Mouse (Mus musculus) midbrain, embryonic 10.5 days (tissue): ENCODE measurements around the gene Klhdc1. TPM values are rescaled to one million over a fixed set of nuclear protein-coding genes. Genes with fewer than 3 reads are reported as not detected.
A peak's percentile ranks its signal among the peaks of the same experiment; 100 is the strongest.

Source experiments
- DNase-seq: peaks from one replicate; pipeline ENCODE4 v3.0.0-alpha.2; 2017; ENCODE audit warnings: low spot score
- H3K27ac ChIP-seq: fragments of 300-500 bp; sonication (generic); replicated peaks from 2 replicates; pipeline ENCODE4 v1.5.1; 2016; ENCODE audit warnings: mild to moderate bottlenecking
- H3K27me3 ChIP-seq: fragments of 300-500 bp; sonication (generic); 2 replicates; pipeline ENCODE4 v1.6.1; 2016; ENCODE audit warnings: low read depth, mild to moderate bottlenecking; ENCODE audit not compliant: poor library complexity, severe bottlenecking
- H3K36me3 ChIP-seq: fragments of 300-500 bp; sonication (generic); 2 replicates; pipeline ENCODE4 v1.6.1; 2016; ENCODE audit warnings: mild to moderate bottlenecking, moderate library complexity
- H3K4me1 ChIP-seq: fragments of 300-500 bp; sonication (generic); 2 replicates; pipeline ENCODE4 v1.6.1; 2016
- H3K4me3 ChIP-seq: fragments of 300-500 bp; sonication (generic); 2 replicates; pipeline ENCODE4 v1.5.1; 2016; ENCODE audit warnings: mild to moderate bottlenecking, moderate library complexity
- H3K9me3 ChIP-seq: fragments of 300-500 bp; sonication (generic); replicated peaks from 2 replicates; pipeline ENCODE4 v1.6.1; 2016; ENCODE audit warnings: mild to moderate bottlenecking
- WGBS: fragments of 180-500 bp; shearing (Covaris S2); methylation state at CpG from one replicate; pipeline ENCODE4 v1.1.7; 2016; 5-methylcytosine and 5-hydroxymethylcytosine counted together
- polyA plus RNA-seq: library from polyadenylated mRNA; unstranded; fragments of >200 nt; fragmentation: Nextera tagmentation; extraction: Ambion mirVana; gene quantifications from 2 replicates; pipeline ENCODE4 v1.2.1, GENCODE M21; 2016

Gene Klhdc1
- polyA plus RNA-seq, 1 experiment from 2014 or later, result 2.5 TPM

DNA sequence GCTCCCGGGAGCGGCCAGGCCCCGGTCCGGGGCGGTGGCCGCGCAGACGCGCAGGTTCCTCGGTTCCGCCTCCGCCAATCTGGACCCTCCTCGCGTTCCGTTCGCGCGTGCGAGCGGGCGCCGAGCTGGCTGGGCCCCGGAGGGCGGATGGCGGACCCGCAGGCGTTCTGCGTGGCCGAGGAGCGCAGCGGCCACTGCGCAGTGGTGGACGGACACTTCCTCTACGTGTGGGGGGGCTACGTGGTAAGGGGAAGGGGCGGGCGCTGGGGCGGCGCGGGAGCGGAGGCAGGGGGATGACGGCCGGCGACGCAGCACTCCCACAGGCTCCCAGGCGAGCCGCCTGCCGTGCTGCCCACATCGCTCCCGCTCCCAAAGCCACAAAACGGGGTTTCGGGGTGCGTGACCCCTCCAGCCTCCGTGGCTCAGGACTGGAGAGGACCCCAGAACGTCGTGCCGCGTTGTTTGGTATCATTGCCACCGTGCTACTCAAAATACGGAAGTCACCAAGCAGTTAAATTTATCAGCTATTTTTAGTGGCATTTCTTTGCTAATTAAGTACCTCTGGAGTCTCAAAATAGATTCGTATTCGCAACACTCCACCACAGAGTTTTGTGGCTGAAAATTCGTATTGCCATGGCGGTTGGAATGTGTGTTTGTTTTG, 925 bp downstream of the Klhdc1 start:
- peaks cover 12% of the 10 kb centered on the region for H3K4me1 ChIP-seq
- peak overlapping the region; percentile 89 for H3K27ac ChIP-seq
- peak; percentile 82 for DNase-seq
- no peaks in the 10 kb centered on the region for H3K36me3 ChIP-seq
- under 1% methylated on average over 64 of the region's 64 CpGs for WGBS
- H3K27me3 ChIP-seq, result no peaks in the 10 kb centered on the region
- peak overlapping the region; percentile 67 for H3K4me3 ChIP-seq
- H3K9me3 ChIP-seq, result no peaks in the 10 kb centered on the region

DNA sequence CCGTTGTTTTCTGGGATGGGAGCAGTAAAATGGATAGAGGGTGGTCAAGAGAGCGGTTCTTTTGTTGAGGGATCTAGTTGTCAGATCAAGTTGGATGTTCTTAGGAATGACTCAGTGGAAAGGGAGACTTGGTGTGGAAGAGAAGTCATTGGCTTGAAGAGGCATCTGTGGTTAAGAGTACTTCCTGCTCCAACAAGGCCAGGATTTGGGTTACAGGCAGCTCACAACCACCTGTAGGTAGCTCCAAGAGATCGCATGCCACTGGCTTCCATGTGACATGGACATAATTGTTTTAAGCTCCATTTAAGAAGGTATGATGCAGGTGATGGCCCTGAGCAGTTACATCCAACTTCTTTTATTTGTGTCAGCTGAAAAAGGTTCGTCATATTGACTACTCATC, 8.8 kb downstream of the Klhdc1 start:
- no peaks in the 10 kb centered on the region; the same call in 1 of the 2 replicates for H3K4me1 ChIP-seq
- DNase-seq, result no peak
- no peaks in the 10 kb centered on the region for H3K9me3 ChIP-seq
- H3K27me3 ChIP-seq, result no peaks in the 10 kb centered on the region
- no peaks in the 10 kb centered on the region for H3K36me3 ChIP-seq
- H3K4me3 ChIP-seq, result no peak overlapping the region
- WGBS, result 89% methylated on average over 4 of the region's 4 CpGs
- no peak overlapping the region for H3K27ac ChIP-seq

DNA sequence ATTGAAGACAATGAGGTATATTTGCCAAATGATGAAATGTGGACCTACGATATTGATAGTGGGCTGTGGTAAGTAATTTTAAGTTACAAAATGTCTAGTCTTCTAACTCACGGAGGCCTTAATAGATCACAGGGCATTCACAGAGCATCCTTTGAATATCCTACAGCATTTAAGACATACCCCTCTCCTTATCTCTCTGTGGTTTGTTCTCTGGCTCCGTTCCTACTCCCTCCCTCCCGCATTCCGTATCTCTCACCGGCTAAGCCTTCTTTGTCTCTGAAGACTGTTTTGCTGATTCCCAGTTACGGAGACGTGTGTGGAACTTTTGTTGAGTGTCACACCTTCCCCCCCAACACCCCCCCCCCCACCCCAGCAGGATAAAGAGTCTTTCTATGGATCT, 9.8 kb downstream of the Klhdc1 start:
- Histone ChIP-seq H3K27ac (no peak overlapping the region), H3K4me1 (no peaks in the 10 kb centered on the region; the same call in 1 of the 2 replicates), H3K4me3 (no peak overlapping the region), H3K27me3 (no peaks in the 10 kb centered on the region), H3K9me3 (no peaks in the 10 kb centered on the region), H3K36me3 (no peaks in the 10 kb centered on the region)
- no peak for DNase-seq
- 82% methylated on average over 8 of the region's 8 CpGs for WGBS

DNA sequence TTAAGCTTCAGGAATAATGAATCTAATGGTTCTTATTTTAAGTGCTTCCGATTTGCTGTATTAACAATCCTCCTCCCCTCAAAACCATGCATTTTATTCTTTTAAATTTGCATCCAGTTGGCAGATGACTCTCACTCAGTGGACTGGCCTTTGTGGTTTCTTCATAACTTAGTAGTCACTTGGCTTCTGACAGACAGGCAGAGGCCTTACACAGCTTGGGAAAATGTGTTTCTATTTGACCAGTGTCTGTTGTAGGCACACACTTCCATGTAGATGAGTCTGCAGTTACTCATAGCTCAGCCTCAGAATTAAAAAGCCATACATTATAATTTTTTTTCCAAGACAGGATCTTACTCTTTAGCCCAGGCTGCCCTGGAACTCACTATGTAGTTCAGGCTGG, 12.8 kb downstream of the Klhdc1 start:
- WGBS, result 97% methylated on average over 1 of the region's 1 CpGs
- Histone ChIP-seq H3K9me3 (no peaks in the 10 kb centered on the region), H3K4me3 (no peak overlapping the region), H3K27me3 (no peaks in the 10 kb centered on the region), H3K4me1 (no peaks in the 10 kb centered on the region; the same call in 1 of the 2 replicates), H3K27ac (no peak overlapping the region), H3K36me3 (no peaks in the 10 kb centered on the region)
- no peak for DNase-seq

DNA sequence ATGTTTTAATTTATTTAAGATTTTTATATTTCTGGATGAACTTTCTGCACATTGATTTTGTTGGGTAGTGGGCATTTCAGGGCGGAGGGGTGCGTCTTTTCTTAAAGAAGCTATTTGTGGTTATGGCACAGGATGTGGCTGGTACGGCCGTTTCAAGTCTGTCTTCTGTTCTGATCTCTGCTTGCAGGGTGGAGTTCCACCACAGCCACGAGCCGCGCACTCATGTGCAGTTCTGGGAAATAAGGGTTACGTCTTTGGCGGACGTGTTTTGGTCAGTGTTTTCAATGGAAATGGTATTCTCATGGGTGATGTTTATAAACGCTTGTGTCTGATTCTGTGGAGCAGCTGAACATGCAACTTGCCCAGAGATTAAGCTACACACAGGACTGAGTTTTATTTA, 16.9 kb downstream of the Klhdc1 start:
- Histone ChIP-seq H3K9me3 (no peaks in the 10 kb centered on the region), H3K36me3 (no peaks in the 10 kb centered on the region), H3K27ac (no peak overlapping the region), H3K4me3 (no peak overlapping the region), H3K27me3 (no peaks in the 10 kb centered on the region), H3K4me1 (no peaks in the 10 kb centered on the region; the same call in 1 of the 2 replicates)
- no peak for DNase-seq
- 90% methylated on average over 11 of the region's 11 CpGs for WGBS

DNA sequence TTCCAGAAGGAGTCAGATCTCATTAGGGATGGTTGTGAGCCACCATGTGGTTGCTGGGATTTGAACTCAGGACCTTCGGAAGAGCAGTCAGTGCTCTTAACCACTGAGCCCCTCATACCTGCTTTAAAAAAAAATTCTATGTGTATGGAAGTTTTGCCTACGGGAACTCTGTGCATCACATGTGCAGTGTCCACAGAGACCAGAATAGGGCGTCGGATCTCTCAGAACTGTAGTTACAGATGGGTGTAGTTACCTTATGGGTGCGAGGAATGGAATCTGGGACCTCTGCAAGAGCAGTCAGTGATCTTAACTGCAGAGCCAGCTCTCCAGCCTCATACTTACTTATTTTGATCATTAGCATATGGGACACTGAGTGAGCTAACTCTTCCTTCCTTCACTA, 21.3 kb downstream of the Klhdc1 start:
- Histone ChIP-seq H3K36me3 (no peaks in the 10 kb centered on the region), H3K4me1 (no peaks in the 10 kb centered on the region), H3K4me3 (no peak overlapping the region), H3K27ac (no peak overlapping the region), H3K9me3 (no peaks in the 10 kb centered on the region), H3K27me3 (no peaks in the 10 kb centered on the region)
- no peak for DNase-seq
- 91% methylated on average over 5 of the region's 5 CpGs for WGBS

DNA sequence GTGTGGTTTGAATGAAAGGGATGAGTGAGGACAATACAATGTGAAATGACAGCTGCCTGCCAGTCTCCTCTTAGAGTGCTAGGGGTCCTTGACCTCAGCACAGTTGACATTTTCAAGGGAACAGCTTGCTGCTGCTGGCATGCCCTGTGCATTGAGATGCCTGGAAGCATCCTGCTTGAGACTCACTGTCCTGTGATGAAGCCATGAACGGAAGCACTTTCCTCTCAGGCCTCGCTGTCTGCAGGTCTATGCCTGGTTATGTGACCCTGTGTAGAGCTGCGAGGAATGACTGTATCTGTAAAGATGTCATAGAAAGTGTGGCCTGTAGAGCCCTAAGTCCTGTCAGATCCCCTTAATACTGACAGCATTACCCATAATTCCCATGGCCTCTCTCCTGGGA, 24.1 kb downstream of the Klhdc1 start:
- H3K36me3 ChIP-seq, result no peaks in the 10 kb centered on the region

DNA sequence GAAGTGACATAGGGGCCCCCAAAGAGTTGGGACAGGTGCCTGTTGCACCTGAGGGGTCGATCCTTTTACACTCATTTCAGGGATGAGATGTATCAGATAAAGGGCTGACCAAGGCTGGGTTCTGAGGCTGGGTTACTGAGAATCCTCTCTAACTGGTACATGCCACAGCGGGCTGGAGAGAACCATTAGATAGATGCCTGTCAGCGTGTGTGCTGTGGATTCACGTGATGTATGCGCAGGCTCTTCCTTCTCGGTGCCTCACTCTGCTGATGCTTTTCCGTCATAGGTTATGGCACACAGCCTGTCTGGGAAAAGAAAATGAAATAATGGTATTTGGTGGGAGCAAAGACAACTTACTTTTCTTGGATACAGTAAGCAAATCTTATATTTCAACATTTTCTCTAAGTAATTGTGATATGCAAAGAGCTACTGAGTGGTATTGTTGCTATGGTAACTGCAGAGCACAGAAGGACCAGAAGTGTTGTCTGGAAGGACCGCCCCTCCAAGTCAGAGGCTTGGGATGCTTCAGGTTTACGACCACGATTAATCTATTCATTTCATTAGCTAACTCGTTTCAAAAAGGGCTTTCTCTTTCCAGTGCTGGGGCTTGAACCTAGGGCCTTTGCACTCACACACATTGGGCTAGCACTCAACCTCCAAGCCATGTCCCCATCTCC, 27.1 kb downstream of the Klhdc1 start:
- no peaks in the 10 kb centered on the region for H3K4me1 ChIP-seq
- H3K36me3 ChIP-seq, result no peaks in the 10 kb centered on the region
- 78% methylated on average over 11 of the region's 11 CpGs for WGBS
- no peaks in the 10 kb centered on the region for H3K27me3 ChIP-seq
- no peak for DNase-seq
- no peak overlapping the region for H3K4me3 ChIP-seq
- no peak overlapping the region for H3K27ac ChIP-seq
- H3K9me3 ChIP-seq, result no peaks in the 10 kb centered on the region

More for the DNA sequence above, 24.1 kb downstream of the Klhdc1 start:
- DNase-seq, result no peak
- 90% methylated on average over 3 of the region's 3 CpGs for WGBS
- H3K4me1 ChIP-seq, result no peaks in the 10 kb centered on the region
- H3K4me3 ChIP-seq, result no peak overlapping the region
- H3K9me3 ChIP-seq, result no peaks in the 10 kb centered on the region
- H3K27me3 ChIP-seq, result no peaks in the 10 kb centered on the region
- H3K27ac ChIP-seq, result no peak overlapping the region

DNA sequence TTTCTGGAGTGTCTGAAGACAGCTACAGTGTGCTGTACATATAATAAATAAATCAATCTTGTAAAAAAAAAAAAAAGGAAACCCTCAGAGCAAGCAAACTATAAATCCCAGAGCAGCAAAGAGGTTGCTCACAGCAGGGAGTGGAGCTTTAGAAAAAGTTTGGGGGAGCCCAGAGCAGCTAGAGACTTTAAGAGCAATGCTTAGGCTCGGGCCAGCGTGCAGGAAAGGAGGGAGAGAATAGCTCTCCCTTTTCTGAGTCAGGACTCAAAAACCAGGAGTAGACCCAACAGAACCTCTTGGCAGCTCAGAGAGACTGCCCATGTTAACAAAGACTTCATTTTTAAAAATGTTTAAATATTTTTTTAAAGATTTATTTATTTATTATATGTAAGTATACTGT, 28.0 kb downstream of the Klhdc1 start:
- H3K27me3 ChIP-seq, result no peaks in the 10 kb centered on the region
- H3K36me3 ChIP-seq, result no peaks in the 10 kb centered on the region
- no peak for DNase-seq
- H3K4me1 ChIP-seq, result no peaks in the 10 kb centered on the region
- WGBS, result 76% methylated on average over 2 of the region's 2 CpGs
- no peak overlapping the region for H3K4me3 ChIP-seq
- no peaks in the 10 kb centered on the region for H3K9me3 ChIP-seq
- H3K27ac ChIP-seq, result no peak overlapping the region

DNA sequence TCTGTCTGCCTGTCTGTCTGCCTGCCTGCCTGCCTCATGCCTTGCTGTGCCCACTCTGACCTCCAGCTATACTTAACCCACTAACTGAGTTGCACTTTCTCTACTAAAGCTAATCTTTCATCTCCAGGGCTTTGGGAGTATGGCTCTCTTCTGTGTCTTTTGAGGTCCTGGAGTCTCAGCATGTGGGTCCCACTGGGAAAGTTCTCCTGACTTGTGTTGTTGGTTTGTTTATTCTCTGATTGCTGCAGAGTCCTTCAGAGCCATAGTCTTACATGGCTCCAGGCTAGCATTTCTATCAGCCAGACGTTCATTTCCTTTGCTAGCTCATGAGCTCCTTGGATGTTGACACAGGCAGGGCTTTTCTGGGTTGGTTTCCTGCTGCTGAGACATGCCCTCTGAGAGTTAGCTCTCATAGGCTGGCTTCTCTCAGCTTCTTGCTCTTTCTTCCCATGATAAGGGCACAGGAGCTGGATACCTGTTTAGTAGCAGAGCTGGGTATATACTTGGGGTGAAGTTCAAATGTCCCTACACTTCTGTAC, 39.0 kb downstream of the Klhdc1 start:
- WGBS, result 55% methylated on average over 1 of the region's 1 CpGs
- Histone ChIP-seq H3K9me3 (no peaks in the 10 kb centered on the region), H3K4me3 (no peak overlapping the region), H3K4me1 (no peaks in the 10 kb centered on the region), H3K27ac (no peak overlapping the region), H3K27me3 (no peaks in the 10 kb centered on the region), H3K36me3 (no peaks in the 10 kb centered on the region)
- DNase-seq, result no peak

DNA sequence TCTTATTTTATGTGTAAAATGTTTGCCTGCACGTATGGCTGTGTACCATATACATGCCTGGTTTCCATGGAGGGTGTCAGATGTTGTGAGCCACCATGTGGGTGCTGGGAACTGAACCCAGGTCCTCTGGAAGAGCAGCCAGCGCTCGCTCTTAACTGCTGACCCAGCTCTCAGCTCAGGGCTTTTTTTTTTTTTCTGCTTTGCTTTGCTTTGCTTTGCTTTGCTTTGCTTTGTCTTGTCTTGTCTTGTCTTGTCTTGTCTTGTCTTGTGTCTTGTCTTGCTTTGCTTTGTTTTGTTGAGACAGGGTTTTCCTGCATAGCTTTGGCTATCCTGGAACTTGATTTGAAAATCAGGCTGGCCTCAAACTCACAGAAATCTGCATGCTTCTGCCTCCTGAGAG, 39.9 kb downstream of the Klhdc1 start:
- Histone ChIP-seq H3K4me3 (no peak overlapping the region), H3K9me3 (no peaks in the 10 kb centered on the region)

DNA sequence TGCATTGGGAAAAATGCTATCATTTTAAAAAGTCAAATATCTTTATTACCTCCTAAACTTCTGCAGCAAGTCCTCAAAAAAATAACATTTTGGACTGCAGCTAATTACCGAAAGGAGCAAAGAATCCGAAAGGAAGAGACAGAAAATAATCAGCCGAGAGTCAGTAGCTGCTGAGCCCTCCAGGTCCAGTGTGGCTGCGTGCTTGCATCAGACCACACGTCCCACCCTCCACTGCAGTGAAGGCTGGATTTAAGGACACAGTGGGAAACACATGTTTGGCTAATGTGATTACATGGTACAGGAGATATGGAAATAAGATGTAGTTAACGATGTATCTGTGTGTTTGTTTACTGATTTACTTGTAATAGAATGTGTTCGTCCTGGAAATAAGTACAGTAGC, 42.2 kb downstream of the Klhdc1 start:
- no peaks in the 10 kb centered on the region for H3K9me3 ChIP-seq
- 84% methylated on average over 7 of the region's 7 CpGs for WGBS
- H3K27me3 ChIP-seq, result no peaks in the 10 kb centered on the region
- H3K4me1 ChIP-seq, result no peaks in the 10 kb centered on the region
- H3K27ac ChIP-seq, result no peak overlapping the region
- H3K36me3 ChIP-seq, result no peaks in the 10 kb centered on the region
- DNase-seq, result no peak
- H3K4me3 ChIP-seq, result no peak overlapping the region

More for the DNA sequence above, 39.9 kb downstream of the Klhdc1 start:
- H3K27me3 ChIP-seq, result no peaks in the 10 kb centered on the region
- H3K4me1 ChIP-seq, result no peaks in the 10 kb centered on the region
- no peak overlapping the region for H3K27ac ChIP-seq
- no peak for DNase-seq
- WGBS, result 95% methylated on average over 3 of the region's 3 CpGs
- no peaks in the 10 kb centered on the region for H3K36me3 ChIP-seq

DNA sequence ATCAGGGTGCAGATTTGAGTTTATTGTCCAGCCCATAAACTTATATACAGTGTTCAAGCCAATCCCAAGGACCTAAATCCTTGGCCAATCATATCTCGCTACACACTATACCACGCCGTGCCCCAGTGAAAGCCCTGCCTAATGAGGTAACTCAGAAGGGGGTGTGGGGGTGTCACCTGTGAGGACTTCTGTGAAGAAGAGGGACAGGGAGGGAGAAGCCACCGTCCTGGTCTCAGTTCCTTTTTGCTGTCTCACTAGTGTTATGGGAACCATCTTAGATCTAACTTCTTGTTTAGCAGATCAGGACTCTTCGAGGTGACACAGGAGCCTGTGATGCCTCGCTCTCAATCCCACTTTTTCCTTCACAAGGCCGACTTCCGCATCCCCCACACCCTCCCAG, 46.6 kb downstream of the Klhdc1 start:
- Histone ChIP-seq H3K27ac (no peak overlapping the region), H3K27me3 (no peaks in the 10 kb centered on the region), H3K36me3 (no peaks in the 10 kb centered on the region), H3K4me3 (no peak overlapping the region), H3K4me1 (no peaks in the 10 kb centered on the region), H3K9me3 (no peaks in the 10 kb centered on the region)
- WGBS, result 89% methylated on average over 8 of the region's 8 CpGs
- DNase-seq, result no peak
